Mouse (Mus musculus) stomach, postnatal 0 days (tissue): Measurements from ENCODE around the gene Kif14. TPM values are rescaled to one million over a fixed set of nuclear protein-coding genes. Genes with fewer than 3 reads are reported as not detected.

ENCODE experiments used
- ATAC-seq: fragments of 200-750 bp; cut with Nextera tagmentation; 2 replicates; pipeline ENCODE4 v1.8.0; 2017; ENCODE audit not compliant: low FRiP score, low TSS enrichment
- DNase-seq: peaks from one replicate; pipeline ENCODE4 v3.0.0-alpha.2; 2016; ENCODE audit warnings: low spot score
- H3K27ac ChIP-seq: fragments of 300-500 bp; sonication (generic); replicated peaks from 2 replicates; pipeline ENCODE4 v1.5.1; 2014; ENCODE audit warnings: mild to moderate bottlenecking, control low read depth
- H3K27me3 ChIP-seq: fragments of 300-500 bp; sonication (generic); 2 replicates; pipeline ENCODE4 v1.6.1; 2014; ENCODE audit warnings: low read length; ENCODE audit not compliant: control insufficient read depth, insufficient read depth
- H3K36me3 ChIP-seq: fragments of 300-500 bp; sonication (generic); 2 replicates; pipeline ENCODE4 v1.6.1; 2014; ENCODE audit warnings: low read length, mixed read lengths; ENCODE audit not compliant: control insufficient read depth, insufficient read depth
- H3K4me1 ChIP-seq: fragments of 300-500 bp; sonication (generic); replicated peaks from 2 replicates; pipeline ENCODE4 v1.6.1; 2014; ENCODE audit warnings: antibody characterized with exemption; ENCODE audit not compliant: control insufficient read depth, insufficient read depth
- H3K4me2 ChIP-seq: fragments of 300-500 bp; sonication (generic); replicated peaks from 2 replicates; pipeline ENCODE4 v1.6.1; 2014; ENCODE audit warnings: low read depth, mild to moderate bottlenecking, control low read depth, moderate library complexity
- H3K4me3 ChIP-seq: fragments of 300-500 bp; sonication (generic); 2 replicates; pipeline ENCODE4 v1.5.1; 2014; ENCODE audit warnings: low read depth, low read length, control low read depth
- H3K9ac ChIP-seq: fragments of 300-500 bp; sonication (generic); 2 replicates; pipeline ENCODE4 v1.6.1; 2014; ENCODE audit warnings: mild to moderate bottlenecking, low read length, control low read depth, mixed read lengths
- H3K9me3 ChIP-seq: fragments of 300-500 bp; sonication (generic); 2 replicates; pipeline ENCODE4 v1.6.1; 2016; ENCODE audit warnings: low read length; ENCODE audit not compliant: control insufficient read depth
- CTCF ChIP-seq: IDR thresholded peaks from 2 replicates; pipeline ENCODE4 v1.5.1; 2016; ENCODE audit warnings: antibody characterized with exemption, low read depth, mild to moderate bottlenecking, moderate library complexity
- EP300 ChIP-seq: optimal IDR thresholded peaks from 2 replicates; pipeline ENCODE3; 2016; ENCODE audit warnings: antibody characterized with exemption
- WGBS: fragments of 180-500 bp; shearing (Covaris S2); extraction: QIAGEN DNeasy Blood & Tissue Kit; methylation state at CpG from one replicate; pipeline ENCODE4 v1.1.7; 2014; 5-methylcytosine and 5-hydroxymethylcytosine counted together
- polyA plus RNA-seq: library from polyadenylated mRNA; unstranded; fragments of >200 nt; fragmentation: Nextera tagmentation; extraction: Ambion mirVana; gene quantifications from 2 replicates; pipeline ENCODE4 v1.2.1, GENCODE M21; 2015

Gene Kif14
- polyA plus RNA-seq, 1 experiment from 2014 or later: 1.1 TPM

GRCm38 (mm10) chr1:136440741-136441140 is 25.4 kb upstream of the Kif14 start:
- TF ChIP-seq EP300: no peak
- no peak for TF ChIP-seq CTCF
- 75% methylated on average over 7 of the region's 7 CpGs for WGBS
- ATAC-seq: no peak
- Histone ChIP-seq H3K9me3 (no peaks in the 10 kb centered on the region), H3K4me3 (no peak overlapping the region), H3K27ac (no peak overlapping the region), H3K9ac (no peak overlapping the region), H3K36me3 (no peaks in the 10 kb centered on the region), H3K4me1 (0 out of 2 replicates have a peak, but pooled peaks cover 3% of the 10 kb centered on the region), H3K27me3 (no peaks in the 10 kb centered on the region), H3K4me2 (no peak overlapping the region)
- DNase-seq: no peak

GRCm38 (mm10) chr1:136442809-136443208 is 23.3 kb upstream of the Kif14 start:
- no peak overlapping the region for H3K4me3 ChIP-seq
- H3K4me1 ChIP-seq: 0 out of 2 replicates have a peak, but pooled peaks cover 3% of the 10 kb centered on the region
- no peak overlapping the region for H3K4me2 ChIP-seq
- no peaks in the 10 kb centered on the region for H3K36me3 ChIP-seq
- H3K9ac ChIP-seq: no peak overlapping the region
- ATAC-seq (peak; percentile 42; the same call in 1 of the 2 replicates), DNase-seq (peak; percentile 51)
- H3K27ac ChIP-seq: no peak overlapping the region
- WGBS: 34% methylated on average over 9 of the region's 9 CpGs
- TF ChIP-seq CTCF: no peak
- no peak for TF ChIP-seq EP300
- H3K9me3 ChIP-seq: no peaks in the 10 kb centered on the region
- no peaks in the 10 kb centered on the region for H3K27me3 ChIP-seq

- peak overlapping the region; percentile 31; the same call in 1 of the 2 replicates for H3K27ac ChIP-seq
These were observed 21.4 kb upstream of the Kif14 start for GRCm38 (mm10) chr1:136444555-136445255.

GRCm38 (mm10) chr1:136446933-136447332 is 19.2 kb upstream of the Kif14 start:
- Histone ChIP-seq H3K27me3 (no peaks in the 10 kb centered on the region), H3K4me1 (0 out of 2 replicates have a peak, but pooled peaks cover 3% of the 10 kb centered on the region), H3K4me3 (no peak overlapping the region), H3K27ac (no peak overlapping the region), H3K4me2 (no peak overlapping the region), H3K9ac (no peak overlapping the region), H3K9me3 (no peaks in the 10 kb centered on the region), H3K36me3 (no peaks in the 10 kb centered on the region)
- ATAC-seq (no peak), DNase-seq (no peak)
- WGBS: 77% methylated on average over 10 of the region's 10 CpGs
- no peak for TF ChIP-seq EP300

More at GRCm38 (mm10) chr1:136444555-136445255, 21.4 kb upstream of the Kif14 start:
- peak; percentile 40; the same call in 1 of the 2 replicates for ATAC-seq
- Histone ChIP-seq H3K27me3 (no peaks in the 10 kb centered on the region), H3K9ac (no peak overlapping the region), H3K4me3 (no peak overlapping the region), H3K36me3 (no peaks in the 10 kb centered on the region), H3K4me2 (no peak overlapping the region), H3K4me1 (0 out of 2 replicates have a peak, but pooled peaks cover 3% of the 10 kb centered on the region), H3K9me3 (no peaks in the 10 kb centered on the region)
- WGBS: 55% methylated on average over 12 of the region's 12 CpGs
- no peak for TF ChIP-seq CTCF
- TF ChIP-seq EP300: peak; percentile 74
- no peak for DNase-seq

- no peak for DNase-seq
- no peak overlapping the region for H3K9ac ChIP-seq
- H3K27me3 ChIP-seq: no peaks in the 10 kb centered on the region
- H3K4me3 ChIP-seq: no peak overlapping the region
- no peaks in the 10 kb centered on the region for H3K9me3 ChIP-seq
- ATAC-seq: no peak
- no peaks in the 10 kb centered on the region for H3K36me3 ChIP-seq
- WGBS: 49% methylated on average over 4 of the region's 4 CpGs
- H3K4me2 ChIP-seq: no peak overlapping the region
- TF ChIP-seq EP300: no peak
- no peak for TF ChIP-seq CTCF
- H3K27ac ChIP-seq: no peak overlapping the region
- H3K4me1 ChIP-seq: 0 out of 2 replicates have a peak, but pooled peaks cover 3% of the 10 kb centered on the region
These were observed 18.8 kb upstream of the Kif14 start for GRCm38 (mm10) chr1:136447338-136447737.

GRCm38 (mm10) chr1:136449541-136449940 is 16.6 kb upstream of the Kif14 start:
- Histone ChIP-seq H3K27me3 (no peaks in the 10 kb centered on the region), H3K4me1 (no peaks in the 10 kb centered on the region), H3K4me3 (no peak overlapping the region), H3K27ac (no peak overlapping the region), H3K9me3 (no peaks in the 10 kb centered on the region), H3K9ac (no peak overlapping the region), H3K4me2 (no peak overlapping the region), H3K36me3 (no peaks in the 10 kb centered on the region)
- DNase-seq (no peak), ATAC-seq (no peak)
- TF ChIP-seq CTCF (no peak), EP300 (no peak)
- 88% methylated on average over 6 of the region's 6 CpGs for WGBS
